Mouse (Mus musculus) adrenal gland, adult (tissue): ENCODE measurements around the gene Rprd1b.

Experiments
- DNase-seq, 2 experiments: peaks; one replicate each; pipeline ENCODE4 v3.0.0; 2022 to 2023; ENCODE audit warnings: low spot score in 1 of 2; ENCODE audit not compliant: inconsistent age in 2 of 2

Gene Rprd1b

DNA sequence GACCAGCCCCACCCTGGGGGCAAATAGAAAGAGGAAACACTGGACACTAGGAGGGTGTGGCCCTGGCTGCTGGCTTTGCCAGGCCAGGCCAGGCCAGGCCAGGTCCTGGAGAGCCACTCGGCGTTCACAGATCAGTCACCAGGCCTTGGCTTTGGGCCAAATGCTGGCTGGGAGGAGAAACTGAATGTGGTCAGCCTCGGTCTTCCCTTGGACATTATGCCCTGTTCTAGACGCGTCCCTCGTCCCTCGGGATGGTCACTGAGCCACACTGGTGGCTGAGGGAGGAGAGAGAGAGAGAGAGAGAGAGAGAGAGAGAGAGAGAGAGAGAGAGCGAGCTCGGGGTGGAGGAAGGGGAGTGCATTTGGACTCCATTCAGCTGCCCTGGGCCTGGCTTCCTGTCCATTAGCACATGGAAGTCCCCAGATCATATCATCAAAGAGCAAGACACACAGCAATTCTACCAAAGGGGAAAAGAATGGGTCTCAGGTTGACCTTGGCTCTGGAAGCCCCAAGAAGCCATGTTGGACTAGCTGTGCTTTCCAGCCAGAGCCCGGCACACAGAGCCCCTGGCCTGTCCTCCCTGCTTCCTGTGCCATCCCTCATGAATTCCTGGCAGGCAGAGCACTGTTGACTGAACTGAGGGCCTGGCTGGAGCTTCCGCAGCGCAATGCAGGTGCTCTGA, 93.5 kb downstream of the Rprd1b start:
- DNase-seq, result peak; percentile 90 to 95

GRCm38 (mm10) chr2:158122814-158123213, 94.5 kb downstream of the Rprd1b start:
- no peak for DNase-seq

DNA sequence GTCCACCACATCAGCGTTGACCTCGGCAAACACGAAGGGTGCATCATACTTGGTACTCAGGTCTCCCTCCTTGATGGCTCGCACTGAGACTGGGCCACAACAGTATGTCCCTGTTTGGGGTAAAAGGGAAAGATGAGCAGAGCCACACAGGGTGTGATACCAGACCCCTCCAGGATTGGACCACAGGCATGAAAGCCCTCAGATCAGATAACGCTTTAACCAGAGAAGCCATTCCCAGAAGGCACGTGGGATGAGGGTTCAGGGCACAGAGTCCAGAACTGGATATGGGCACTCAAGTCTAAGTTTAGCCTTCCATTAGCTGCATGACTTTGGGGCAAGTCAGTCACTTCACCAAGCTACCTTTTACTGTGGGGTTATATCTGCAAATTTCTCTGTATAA, 98.9 kb downstream of the Rprd1b start:
- DNase-seq, result no peak

GRCm38 (mm10) chr2:158127872-158128271, 99.6 kb downstream of the Rprd1b start:
- DNase-seq, result no peak

DNA sequence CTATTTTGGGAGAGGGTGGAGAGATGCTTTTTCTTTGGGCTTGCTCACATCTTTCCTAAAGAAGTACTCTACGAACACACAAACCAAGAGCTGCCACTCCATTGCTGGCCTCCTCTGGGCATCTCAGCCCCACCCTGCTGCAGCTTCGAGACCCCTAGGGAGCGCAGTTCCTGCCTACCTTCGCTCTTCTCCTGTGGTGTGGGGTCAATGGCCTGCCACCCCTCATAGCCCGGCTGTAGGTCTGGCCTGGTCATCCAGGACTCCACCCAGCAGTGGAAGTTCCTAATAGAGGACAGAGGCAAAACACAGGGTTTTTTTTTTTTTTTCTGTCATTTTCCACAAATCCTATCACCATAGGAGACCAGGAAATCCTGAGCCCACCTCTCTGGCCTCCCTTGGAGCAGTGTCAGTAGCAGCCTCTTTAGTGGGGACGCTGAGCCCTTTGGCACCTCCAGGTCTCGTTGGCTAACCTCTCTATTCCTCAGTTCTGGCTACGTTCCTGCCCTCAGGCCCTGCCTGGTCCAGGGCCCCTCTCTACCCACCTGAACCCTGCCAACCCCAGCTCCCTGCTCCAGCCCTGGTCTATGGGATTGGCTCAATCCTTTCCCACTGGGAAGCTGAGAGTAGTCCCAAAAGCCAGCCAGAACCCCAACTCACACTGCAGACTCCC, 100.3 kb downstream of the Rprd1b start:
- no peak for DNase-seq

DNA sequence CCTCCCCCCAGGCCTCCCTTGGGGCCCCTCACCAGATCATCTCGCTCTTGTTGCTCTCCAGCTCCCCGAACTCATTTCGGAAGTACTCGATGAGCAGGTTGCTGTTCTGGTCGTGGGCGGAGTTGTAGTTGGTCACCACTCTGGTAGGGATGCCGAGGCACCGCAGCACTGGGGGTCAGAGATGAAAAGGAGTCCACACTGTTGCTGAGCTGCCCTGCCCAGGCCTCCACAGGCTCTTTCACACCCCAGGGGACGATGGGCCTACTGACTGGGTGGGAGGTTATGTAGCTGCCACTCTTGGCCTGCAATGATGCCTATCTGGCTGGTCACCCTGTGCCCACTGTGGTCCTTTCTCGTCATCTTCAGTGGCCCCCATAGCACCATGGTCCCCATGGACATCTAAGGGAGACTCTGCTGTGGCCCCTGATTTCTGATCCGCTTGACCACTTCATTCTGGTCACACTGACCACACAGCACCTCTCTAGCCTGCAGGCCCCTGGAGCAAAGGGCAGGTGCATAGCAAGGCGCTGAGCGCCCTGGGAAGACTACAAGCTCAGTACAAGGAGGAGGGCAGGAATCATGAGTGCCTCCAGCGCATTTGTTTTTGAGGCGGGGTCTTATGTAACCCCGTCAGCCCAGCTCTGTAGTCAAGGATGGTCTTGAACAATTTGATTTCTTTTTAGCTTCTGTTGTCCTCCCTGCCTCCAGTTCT, 101.2 kb downstream of the Rprd1b start:
- no peak for DNase-seq

DNA sequence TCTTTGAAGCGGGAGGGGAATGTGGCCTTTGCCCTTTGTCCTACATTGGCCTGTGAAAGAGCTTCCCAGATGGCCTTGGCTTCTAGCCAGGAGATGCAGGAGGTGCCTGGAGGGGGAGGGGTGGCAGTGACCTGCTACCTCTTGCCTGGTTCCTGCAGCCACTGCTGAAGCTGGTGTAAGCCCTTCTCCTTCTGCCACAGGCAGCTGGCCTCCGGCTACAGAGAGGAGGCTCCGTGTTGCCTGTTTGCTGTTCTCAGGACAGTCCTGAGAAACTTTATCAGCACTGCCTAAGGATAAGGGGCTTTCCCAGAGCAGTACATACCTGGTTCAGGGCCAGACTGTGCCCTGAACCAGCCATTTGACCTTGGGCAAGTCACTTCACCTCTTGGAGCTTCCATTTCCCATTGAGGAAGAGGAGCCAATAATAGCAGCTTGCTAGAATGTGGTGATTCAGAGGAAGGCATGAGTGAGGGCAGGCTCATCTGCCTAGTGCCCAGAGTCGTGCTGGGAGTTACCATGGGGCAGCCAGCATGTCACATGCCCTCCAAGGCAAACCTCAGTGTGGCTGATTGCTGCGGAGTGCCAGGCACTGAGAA, 102.2 kb downstream of the Rprd1b start:
- peak; percentile 81 to 94 for DNase-seq

GRCm38 (mm10) chr2:158131197-158131835, 103.0 kb downstream of the Rprd1b start:
- no peak for DNase-seq

- peak in 1 of 2 experiments; percentile 25 for DNase-seq
These were observed 104.0 kb downstream of the Rprd1b start for GRCm38 (mm10) chr2:158132320-158132719.

DNA sequence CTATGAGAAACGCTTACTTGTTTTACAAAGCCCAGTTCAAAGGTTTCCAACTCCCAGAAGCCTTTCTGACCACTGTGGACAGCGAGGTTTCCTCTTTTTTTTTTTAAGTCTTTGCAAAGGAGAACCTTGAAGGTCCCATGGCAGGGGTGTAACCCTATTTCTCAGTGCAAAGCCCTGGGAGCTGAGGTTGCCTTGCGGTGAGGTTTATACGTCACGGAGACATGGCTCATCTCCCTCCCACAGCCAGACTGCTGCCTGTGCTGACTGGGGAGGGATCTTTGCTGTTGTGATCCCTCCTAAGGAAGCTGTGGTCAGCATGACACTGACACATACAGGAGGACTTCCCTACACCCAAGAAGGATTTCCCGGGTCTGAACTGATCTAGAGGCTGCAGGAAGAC, 104.8 kb downstream of the Rprd1b start:
- peak in 1 of 2 experiments; percentile 40 for DNase-seq

DNA sequence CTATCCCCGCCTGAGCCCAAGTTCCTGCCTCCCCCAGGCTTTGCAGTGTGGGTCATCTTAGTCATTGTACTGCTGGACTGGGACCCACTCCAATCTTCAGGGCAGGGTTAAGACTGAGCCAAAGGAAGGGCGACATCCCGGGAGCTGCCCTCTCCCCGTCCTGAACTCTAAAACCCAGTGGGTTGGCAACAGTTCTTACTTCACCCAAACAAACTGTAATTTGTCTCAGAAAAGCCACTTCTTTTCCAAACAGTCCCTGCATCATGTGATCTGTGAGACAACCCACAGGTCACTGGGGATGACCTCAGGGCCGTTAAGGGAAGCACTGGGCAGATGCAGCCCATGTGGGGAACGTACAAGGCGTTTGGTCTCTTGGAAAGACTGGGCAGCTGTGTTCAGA, 107.9 kb downstream of the Rprd1b start:
- DNase-seq, result peak; percentile 63 to 73

DNA sequence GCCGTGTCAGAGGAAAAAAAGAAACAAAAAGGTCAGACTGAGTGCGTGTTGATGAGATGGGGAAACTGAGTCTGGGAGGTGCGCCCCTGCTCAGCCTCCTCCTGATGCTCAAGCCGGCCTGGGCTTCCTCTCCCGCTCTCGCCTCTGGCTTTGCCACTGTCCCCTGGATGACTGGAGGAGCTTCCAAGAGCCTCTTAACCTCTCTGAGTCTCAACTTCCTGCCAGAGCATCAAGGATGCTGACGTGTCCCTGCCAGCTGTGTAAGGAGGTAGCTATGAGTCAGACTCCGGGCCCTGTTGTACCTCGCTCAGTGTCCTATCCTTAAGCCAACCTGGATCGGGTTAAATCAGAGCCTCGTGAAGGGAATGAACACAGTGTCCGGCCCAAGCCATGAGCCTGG, 109.5 kb downstream of the Rprd1b start:
- DNase-seq, result peak in 1 of 2 experiments; percentile 65

DNA sequence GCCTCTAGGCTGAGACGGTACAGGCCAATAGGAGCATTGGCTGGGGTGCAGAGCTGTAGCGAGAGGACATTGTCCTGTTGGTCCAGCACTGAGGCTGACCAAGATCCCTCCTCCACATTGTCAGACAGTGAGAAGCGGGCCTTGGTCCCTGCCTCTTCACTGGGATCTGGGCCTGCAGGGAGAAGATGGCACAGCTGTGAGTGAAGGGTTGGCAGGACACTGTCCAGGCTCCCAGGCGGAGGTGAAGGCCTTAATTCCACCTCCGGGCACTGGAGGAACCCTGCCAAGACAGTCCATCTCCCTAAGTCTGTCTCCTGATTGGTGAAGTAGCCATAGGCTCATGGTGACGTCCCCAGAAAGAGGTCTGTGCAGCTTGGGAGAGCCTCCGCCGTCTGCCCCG, 110.5 kb downstream of the Rprd1b start:
- peak in 1 of 2 experiments; percentile 47 for DNase-seq

GRCm38 (mm10) chr2:158139628-158140027, 111.3 kb downstream of the Rprd1b start:
- DNase-seq, result peak; percentile 77 to 91

- DNase-seq, result no peak
These were observed 112.4 kb downstream of the Rprd1b start for GRCm38 (mm10) chr2:158140664-158141063.

GRCm38 (mm10) chr2:158141271-158141670, 113.0 kb downstream of the Rprd1b start:
- peak in 1 of 2 experiments; percentile 52 for DNase-seq

GRCm38 (mm10) chr2:158141690-158142440, 113.6 kb downstream of the Rprd1b start:
- DNase-seq, result peak; percentile 54 to 84

- DNase-seq, result peak in 1 of 2 experiments; percentile 35
These were observed 114.7 kb downstream of the Rprd1b start for GRCm38 (mm10) chr2:158142981-158143380.

DNA sequence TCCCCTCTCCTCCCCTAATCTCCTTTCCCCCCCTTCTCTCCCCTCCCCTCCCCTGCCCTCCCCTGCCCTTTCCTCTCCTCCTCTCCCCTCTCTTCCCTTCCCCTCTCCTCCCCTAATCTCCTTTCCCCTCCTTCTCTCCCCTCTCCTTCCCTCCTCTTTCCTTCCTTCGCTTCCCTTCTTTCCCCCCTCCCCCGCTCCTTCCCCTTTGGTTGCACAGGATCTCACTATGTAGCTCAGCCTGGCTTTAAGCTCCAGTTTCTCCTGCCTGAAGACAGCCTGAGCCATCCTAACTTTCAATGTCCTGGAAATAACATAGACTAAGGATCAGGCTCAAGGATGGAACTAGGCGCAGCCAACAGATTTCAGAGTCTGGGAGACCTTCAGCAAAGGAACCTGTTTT, 115.5 kb downstream of the Rprd1b start:
- DNase-seq, result no peak

- DNase-seq, result no peak
These were observed 116.0 kb downstream of the Rprd1b start for GRCm38 (mm10) chr2:158144263-158144662.
